Mouse (Mus musculus): Measurements from ENCODE around the gene Mst1r.

DNA sequence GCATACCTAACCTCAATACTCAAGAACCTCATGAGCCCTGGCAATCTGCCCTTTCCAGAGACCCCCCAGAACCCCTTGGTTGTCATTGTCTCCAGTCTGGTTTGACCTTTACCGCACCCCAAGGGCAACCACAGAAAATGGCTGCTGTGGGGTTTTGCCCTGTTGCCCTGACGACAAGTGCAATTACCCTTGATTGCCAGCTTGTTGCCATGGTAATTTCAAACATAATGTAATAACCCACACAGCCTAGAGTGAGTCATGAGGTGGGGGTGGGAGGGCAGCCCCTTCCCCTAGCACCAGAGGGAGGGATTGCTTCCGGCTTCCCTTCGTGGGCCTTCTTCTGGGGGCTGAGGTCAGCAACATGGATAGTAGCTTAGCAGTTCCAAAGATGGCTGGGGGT, 25.5 kb downstream of the Mst1r start:
- no peak for TF ChIP-seq CTCF (IDR thresholded peaks at IDR 0.05; ENCODE audit: low read depth)
- no peak for TF ChIP-seq EP300 (IDR thresholded peaks at IDR 0.05; ENCODE audit: low read depth)
